Mouse (Mus musculus) embryonic facial prominence, embryonic 12.5 days (tissue): Measurements from ENCODE around the gene Nufip1. TPM values are rescaled to one million over a fixed set of nuclear protein-coding genes. Genes with fewer than 3 reads are reported as not detected.
"Not testable (repeated sequence)": the region's sequence is repeated elsewhere in the genome, so short reads cannot be mapped to it uniquely, and the experiment has no call there.

ENCODE experiments used
- ATAC-seq: fragments of 200-750 bp; cut with Nextera tagmentation; 2 replicates; pipeline ENCODE4 v1.8.0; 2017; ENCODE audit not compliant: insufficient number of reproducible peaks, insufficient read depth, low FRiP score, low TSS enrichment
- H3K27ac ChIP-seq: fragments of 300-500 bp; sonication (generic); 2 replicates; pipeline ENCODE4 v1.5.1; 2016; ENCODE audit warnings: mild to moderate bottlenecking
- H3K27me3 ChIP-seq: fragments of 300-500 bp; sonication (generic); 2 replicates; pipeline ENCODE4 v1.6.1; 2016; ENCODE audit warnings: mild to moderate bottlenecking, moderate library complexity
- H3K36me3 ChIP-seq: fragments of 300-500 bp; sonication (generic); 2 replicates; pipeline ENCODE4 v1.6.1; 2016; ENCODE audit warnings: mild to moderate bottlenecking
- H3K4me1 ChIP-seq: fragments of 300-500 bp; sonication (generic); 2 replicates; pipeline ENCODE4 v1.6.1; 2016
- H3K4me2 ChIP-seq: fragments of 300-500 bp; sonication (generic); replicated peaks from 2 replicates; pipeline ENCODE4 v1.6.1; 2016; ENCODE audit warnings: mild to moderate bottlenecking, moderate library complexity
- H3K4me3 ChIP-seq: fragments of 300-500 bp; sonication (generic); 2 replicates; pipeline ENCODE4 v1.5.1; 2016; ENCODE audit warnings: mild to moderate bottlenecking
- H3K9ac ChIP-seq: fragments of 300-500 bp; sonication (generic); 2 replicates; pipeline ENCODE4 v1.6.1; 2016; ENCODE audit warnings: mild to moderate bottlenecking, moderate library complexity
- H3K9me3 ChIP-seq: fragments of 300-500 bp; sonication (generic); 2 replicates; pipeline ENCODE4 v1.6.1; 2016; ENCODE audit warnings: mild to moderate bottlenecking, moderate library complexity
- WGBS: fragments of 180-500 bp; shearing (Covaris S2); methylation state at CpG from one replicate; pipeline ENCODE4 v1.1.7; 2016; 5-methylcytosine and 5-hydroxymethylcytosine counted together
- polyA plus RNA-seq: library from polyadenylated mRNA; unstranded; fragments of >200 nt; fragmentation: Nextera tagmentation; extraction: Ambion mirVana; gene quantifications from 2 replicates; pipeline ENCODE4 v1.2.1, GENCODE M21; 2016

Gene Nufip1
- polyA plus RNA-seq, 1 experiment from 2014 or later: 19.6 TPM

DNA sequence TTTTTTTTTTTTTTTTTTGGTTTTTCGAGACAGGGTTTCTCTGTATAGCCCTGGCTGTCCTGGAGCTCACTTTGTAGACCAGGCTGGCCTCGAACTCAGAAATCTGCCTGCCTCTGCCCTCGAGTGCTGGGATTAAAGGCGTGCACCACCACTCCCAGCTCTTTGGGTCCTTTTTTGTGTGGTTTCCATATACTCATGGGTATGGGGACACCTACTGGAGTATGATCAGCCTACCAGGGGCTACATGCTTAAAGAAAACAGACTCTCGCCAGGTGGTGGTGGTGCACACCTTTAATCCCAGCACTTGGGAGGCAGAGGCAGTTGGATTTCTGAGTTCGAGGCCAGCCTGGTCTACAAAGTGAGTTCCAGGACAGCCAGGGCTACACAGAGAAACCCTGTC lies 49.9 kb downstream of the Nufip1 start:
- not testable (repeated sequence) for H3K9me3 ChIP-seq, H3K36me3 ChIP-seq, H3K4me3 ChIP-seq, H3K4me2 ChIP-seq, ATAC-seq, H3K9ac ChIP-seq, H3K27ac ChIP-seq, H3K27me3 ChIP-seq
- peaks cover 11% of the 10 kb centered on the region; the same call in 1 of the 2 replicates for H3K4me1 ChIP-seq
- WGBS: 88% methylated on average over 6 of the region's 6 CpGs

DNA sequence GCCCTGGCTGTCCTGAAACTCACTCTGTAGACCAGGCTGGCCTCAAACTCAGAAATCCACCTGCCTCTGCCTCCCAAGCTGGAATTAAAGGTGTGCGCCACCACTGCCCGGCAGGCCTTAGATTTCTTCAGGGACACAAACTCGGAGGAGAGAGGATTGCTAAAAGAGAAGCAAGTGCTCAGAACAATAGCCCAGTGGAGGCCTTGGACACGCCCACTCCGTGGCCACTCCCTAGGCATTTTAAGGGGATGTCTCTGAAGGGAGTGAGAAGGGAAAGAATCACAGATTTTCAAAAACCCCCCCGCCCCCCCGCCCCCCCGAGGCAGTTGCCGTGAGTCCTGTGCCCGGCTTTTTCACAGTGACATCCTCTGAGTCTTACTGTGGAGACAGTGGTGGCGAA lies 53.5 kb downstream of the Nufip1 start:
- ATAC-seq: no peak
- 29% methylated on average over 11 of the region's 11 CpGs for WGBS
- Histone ChIP-seq H3K4me3 (no peak overlapping the region), H3K27ac (no peak overlapping the region), H3K27me3 (peaks cover 4% of the 10 kb centered on the region; the same call in 1 of the 2 replicates), H3K4me2 (peak overlapping the region; percentile 44; the same call in 1 of the 2 replicates), H3K9me3 (0 out of 2 replicates have a peak, but pooled peaks cover 3% of the 10 kb centered on the region), H3K9ac (no peak overlapping the region), H3K4me1 (0 out of 2 replicates have a peak, but pooled peaks cover 9% of the 10 kb centered on the region), H3K36me3 (no peaks in the 10 kb centered on the region)

DNA sequence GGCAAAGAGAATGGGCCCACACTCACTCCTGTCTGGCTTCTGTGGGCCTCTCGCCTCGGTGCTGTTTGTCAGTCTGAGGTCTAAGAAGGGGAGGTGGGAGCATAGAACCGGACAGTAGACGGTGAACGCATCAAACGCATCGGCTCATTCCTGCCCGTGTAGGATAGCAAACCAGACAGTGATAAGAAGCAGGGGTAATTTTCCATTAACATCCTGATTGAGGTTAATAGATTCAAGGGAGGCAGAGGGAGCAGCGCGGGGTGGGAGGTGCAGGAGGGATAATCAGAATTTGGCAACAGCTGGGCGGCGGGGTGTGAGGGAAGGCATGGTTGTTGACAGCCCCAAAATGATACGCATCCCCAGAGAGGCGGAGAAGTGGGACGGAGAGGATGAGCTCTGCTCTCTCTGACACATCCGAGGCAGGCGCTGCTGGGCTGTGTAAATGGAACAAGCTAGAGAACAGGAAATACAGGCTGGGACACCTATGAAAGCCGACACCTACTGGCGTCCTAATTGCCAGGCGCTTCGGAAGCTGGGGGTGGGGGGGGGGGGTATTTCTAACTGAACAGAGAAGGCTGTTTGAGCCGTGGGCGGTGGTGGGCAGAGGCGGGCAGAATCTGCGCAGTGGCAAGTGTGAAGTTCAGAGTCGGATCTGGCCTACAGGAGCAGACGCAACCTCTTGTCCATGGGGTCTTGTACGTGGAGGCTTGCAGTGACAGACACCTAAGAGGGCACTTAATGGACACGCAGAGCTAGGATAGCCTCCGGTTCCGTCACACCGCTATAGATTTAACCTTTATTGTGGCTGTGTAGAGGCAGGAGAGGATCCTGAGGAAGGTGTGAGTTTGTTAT lies 54.4 kb downstream of the Nufip1 start:
- peak; percentile 78; the same call in 1 of the 2 replicates for ATAC-seq
- Histone ChIP-seq H3K9me3 (0 out of 2 replicates have a peak, but pooled peaks cover 3% of the 10 kb centered on the region), H3K4me3 (0 out of 2 replicates have a peak overlapping the region, but pooled peaks have one; percentile 7), H3K36me3 (no peaks in the 10 kb centered on the region), H3K4me1 (0 out of 2 replicates have a peak, but pooled peaks cover 15% of the 10 kb centered on the region), H3K9ac (no peak overlapping the region), H3K27me3 (peaks cover 4% of the 10 kb centered on the region; the same call in 1 of the 2 replicates), H3K4me2 (peak overlapping the region; percentile 44), H3K27ac (no peak overlapping the region)
- WGBS: 17% methylated on average over 32 of the region's 32 CpGs

DNA sequence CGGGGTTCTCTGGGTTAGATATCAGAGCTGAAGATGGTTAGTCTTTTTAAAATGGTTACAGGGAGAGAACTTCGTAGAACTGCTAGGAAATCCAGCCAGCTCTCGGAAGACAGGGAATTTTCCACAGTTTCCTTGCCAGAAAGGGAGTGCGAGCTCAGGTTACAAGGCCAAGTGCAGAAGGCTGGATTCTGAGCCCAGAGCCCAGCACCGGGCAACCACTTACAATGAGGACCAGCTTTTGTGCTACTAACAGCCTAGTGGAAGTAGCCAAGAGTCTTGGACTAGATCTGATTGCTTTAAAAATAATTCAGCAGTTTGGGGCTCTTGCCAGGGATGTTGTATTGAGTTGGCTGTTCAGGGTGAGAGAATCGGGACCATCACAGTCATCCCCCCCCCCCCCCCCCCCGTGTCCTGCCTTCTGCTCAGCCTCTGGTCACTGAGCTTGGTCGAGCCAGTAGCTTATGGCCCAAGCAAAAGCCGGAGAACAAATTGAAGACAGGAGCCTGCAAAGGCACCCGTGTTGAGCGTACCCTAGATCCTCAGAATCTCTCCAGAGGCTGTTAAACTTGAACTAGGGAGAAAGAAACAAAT lies 59.3 kb downstream of the Nufip1 start:
- no peaks in the 10 kb centered on the region for H3K9me3 ChIP-seq
- H3K9ac ChIP-seq: no peak overlapping the region
- 44% methylated on average over 10 of the region's 11 CpGs for WGBS
- no peak overlapping the region for H3K4me3 ChIP-seq
- peaks cover 4% of the 10 kb centered on the region; the same call in 1 of the 2 replicates for H3K27me3 ChIP-seq
- no peaks in the 10 kb centered on the region for H3K36me3 ChIP-seq
- no peak for ATAC-seq
- H3K4me1 ChIP-seq: 0 out of 2 replicates have a peak, but pooled peaks cover 12% of the 10 kb centered on the region
- no peak overlapping the region for H3K4me2 ChIP-seq
- peak overlapping the region; percentile 23; the same call in 1 of the 2 replicates for H3K27ac ChIP-seq

DNA sequence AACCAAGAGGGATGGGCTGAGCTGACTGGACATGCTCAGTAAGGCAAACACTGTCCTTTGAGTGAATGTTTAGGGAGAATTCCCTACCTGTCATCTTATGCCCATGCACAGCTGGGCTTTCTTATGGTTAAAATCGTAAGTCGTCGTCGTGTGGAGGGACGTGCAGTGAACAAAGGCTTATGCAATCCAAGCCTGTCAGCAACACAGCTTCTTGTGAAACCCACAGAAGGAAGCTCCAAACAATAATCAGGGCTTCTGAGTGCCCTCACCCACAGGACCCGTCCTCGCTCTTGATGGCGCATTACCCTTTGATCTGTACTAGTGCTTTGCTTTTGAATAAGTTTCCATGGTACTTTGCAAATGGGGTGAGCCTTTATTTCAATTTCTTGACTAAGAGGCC lies 60.6 kb downstream of the Nufip1 start:
- Histone ChIP-seq H3K9me3 (no peaks in the 10 kb centered on the region), H3K4me1 (0 out of 2 replicates have a peak, but pooled peaks cover 6% of the 10 kb centered on the region), H3K27ac (no peak overlapping the region), H3K9ac (no peak overlapping the region), H3K4me3 (no peak overlapping the region), H3K4me2 (no peak overlapping the region), H3K27me3 (no peaks in the 10 kb centered on the region), H3K36me3 (no peaks in the 10 kb centered on the region)
- no peak for ATAC-seq
- 79% methylated on average over 8 of the region's 8 CpGs for WGBS

DNA sequence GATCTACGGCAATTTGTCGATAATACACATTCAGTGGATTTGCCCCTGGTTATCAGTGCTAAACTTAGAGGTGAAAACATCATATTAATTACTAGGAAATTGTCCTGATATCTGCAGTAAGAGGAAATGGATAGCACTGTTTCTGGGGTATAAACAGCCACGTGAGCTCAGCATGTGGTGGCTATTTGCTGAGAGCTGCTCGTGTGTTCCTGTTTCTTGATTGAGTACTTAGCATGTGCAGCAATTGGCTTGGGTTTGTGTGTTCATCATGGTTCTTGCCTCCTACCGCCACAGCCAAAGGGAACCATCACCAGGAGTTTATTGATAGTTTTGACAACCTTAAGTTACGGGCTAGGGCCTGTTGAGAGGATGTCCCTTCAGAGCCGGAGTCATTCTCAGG lies 63.6 kb downstream of the Nufip1 start:
- no peak for ATAC-seq
- Histone ChIP-seq H3K4me2 (no peak overlapping the region), H3K27ac (no peak overlapping the region), H3K27me3 (no peaks in the 10 kb centered on the region), H3K36me3 (no peaks in the 10 kb centered on the region), H3K4me3 (no peak overlapping the region), H3K9ac (no peak overlapping the region), H3K4me1 (0 out of 2 replicates have a peak, but pooled peaks cover 6% of the 10 kb centered on the region), H3K9me3 (no peaks in the 10 kb centered on the region)
- WGBS: 82% methylated on average over 7 of the region's 7 CpGs

DNA sequence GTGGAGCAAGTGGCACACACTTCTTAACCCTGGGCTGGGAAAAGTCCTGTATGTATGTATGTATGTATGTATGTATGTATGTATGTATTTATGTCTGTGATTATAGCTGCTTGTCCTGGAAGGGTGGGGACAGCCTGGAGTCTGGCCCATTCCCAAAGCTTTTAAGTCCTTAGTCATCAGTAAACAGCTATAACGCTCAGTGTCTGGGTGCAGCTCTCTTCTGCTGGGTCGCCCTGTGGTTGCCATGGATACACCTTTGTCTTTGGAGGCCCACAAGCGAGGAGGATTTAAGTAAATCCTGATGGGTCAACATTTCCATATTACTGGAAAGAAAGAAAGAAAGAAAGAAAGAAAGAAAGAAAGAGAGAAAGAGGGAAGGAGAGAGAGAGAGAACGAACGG lies 65.1 kb downstream of the Nufip1 start:
- no peaks in the 10 kb centered on the region for H3K27me3 ChIP-seq
- no peak overlapping the region for H3K9ac ChIP-seq
- no peak overlapping the region for H3K27ac ChIP-seq
- no peaks in the 10 kb centered on the region for H3K9me3 ChIP-seq
- ATAC-seq: no peak
- no peaks in the 10 kb centered on the region for H3K4me1 ChIP-seq
- WGBS: 28% methylated on average over 5 of the region's 5 CpGs
- H3K36me3 ChIP-seq: no peaks in the 10 kb centered on the region
- no peak overlapping the region for H3K4me3 ChIP-seq
- no peak overlapping the region for H3K4me2 ChIP-seq

DNA sequence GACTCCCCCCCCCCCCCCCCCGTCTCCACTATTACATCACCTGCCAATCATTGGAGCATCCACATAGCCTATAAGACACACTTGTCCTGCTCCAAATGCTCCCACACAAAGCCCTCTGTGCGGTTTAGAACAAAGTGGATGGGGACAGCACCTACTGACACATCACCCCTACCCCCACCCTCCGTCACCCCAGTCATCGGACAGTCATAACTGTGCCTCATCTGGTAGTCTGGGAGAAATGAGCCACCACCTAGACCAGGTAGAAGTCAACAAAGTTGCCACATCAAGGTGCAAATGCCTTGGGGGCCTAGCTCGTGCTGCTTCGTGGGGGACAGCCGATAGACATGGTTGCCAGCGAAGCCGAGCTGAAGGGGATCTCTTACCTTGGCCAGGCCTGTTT lies 66.5 kb downstream of the Nufip1 start:
- no peak overlapping the region for H3K27ac ChIP-seq
- no peak overlapping the region for H3K9ac ChIP-seq
- H3K27me3 ChIP-seq: no peaks in the 10 kb centered on the region
- no peak overlapping the region for H3K4me2 ChIP-seq
- H3K4me3 ChIP-seq: no peak overlapping the region
- 91% methylated on average over 9 of the region's 9 CpGs for WGBS
- H3K4me1 ChIP-seq: no peaks in the 10 kb centered on the region
- H3K36me3 ChIP-seq: no peaks in the 10 kb centered on the region
- no peaks in the 10 kb centered on the region for H3K9me3 ChIP-seq
- no peak for ATAC-seq

DNA sequence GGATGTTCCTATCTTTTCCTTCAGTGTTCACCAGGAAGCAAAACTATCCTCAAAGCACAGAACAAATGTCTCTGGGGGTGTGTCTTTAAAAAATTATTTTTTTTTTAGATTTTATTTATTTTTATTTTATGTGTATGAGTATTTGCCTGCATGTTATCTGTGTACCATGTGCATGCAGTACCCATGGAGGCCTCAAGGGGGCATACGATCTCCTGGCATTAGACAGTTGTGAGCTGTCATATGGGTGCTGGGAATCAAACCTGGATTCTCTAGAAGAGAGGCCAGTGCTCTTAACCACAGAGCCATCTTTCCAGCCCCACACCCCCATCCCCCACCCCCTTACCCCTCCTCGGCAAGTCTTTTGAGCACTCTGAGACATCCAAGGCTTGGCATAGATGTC lies 67.8 kb downstream of the Nufip1 start:
- ATAC-seq: no peak
- Histone ChIP-seq H3K9ac (no peak overlapping the region), H3K4me3 (no peak overlapping the region), H3K27me3 (no peaks in the 10 kb centered on the region), H3K4me1 (no peaks in the 10 kb centered on the region), H3K36me3 (no peaks in the 10 kb centered on the region), H3K9me3 (no peaks in the 10 kb centered on the region), H3K27ac (no peak overlapping the region), H3K4me2 (no peak overlapping the region)
- 80% methylated on average over 2 of the region's 2 CpGs for WGBS

DNA sequence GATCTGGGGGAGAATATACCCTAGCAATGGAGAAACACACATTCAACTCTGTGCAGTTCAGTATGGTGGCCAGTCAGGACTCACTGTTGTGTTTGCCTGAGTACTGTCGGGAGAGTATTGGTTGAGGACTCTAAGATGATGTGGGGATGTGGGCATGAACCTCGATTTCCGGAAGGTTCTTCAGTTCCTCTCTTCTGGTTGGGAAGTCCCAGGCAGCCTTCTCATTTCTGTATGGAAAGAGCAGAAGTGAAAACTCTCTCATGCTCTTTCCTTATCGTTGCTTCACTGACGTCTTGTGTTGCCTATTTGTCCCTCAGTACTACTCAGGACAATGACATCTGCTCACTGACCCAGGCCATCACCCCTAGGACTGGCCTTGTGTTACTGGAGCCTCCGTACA lies 68.7 kb downstream of the Nufip1 start:
- H3K27ac ChIP-seq: no peak overlapping the region
- no peaks in the 10 kb centered on the region for H3K4me1 ChIP-seq
- no peaks in the 10 kb centered on the region for H3K9me3 ChIP-seq
- no peak for ATAC-seq
- H3K9ac ChIP-seq: no peak overlapping the region
- H3K36me3 ChIP-seq: no peaks in the 10 kb centered on the region
- H3K4me3 ChIP-seq: no peak overlapping the region
- 85% methylated on average over 6 of the region's 6 CpGs for WGBS
- no peak overlapping the region for H3K4me2 ChIP-seq
- H3K27me3 ChIP-seq: no peaks in the 10 kb centered on the region

DNA sequence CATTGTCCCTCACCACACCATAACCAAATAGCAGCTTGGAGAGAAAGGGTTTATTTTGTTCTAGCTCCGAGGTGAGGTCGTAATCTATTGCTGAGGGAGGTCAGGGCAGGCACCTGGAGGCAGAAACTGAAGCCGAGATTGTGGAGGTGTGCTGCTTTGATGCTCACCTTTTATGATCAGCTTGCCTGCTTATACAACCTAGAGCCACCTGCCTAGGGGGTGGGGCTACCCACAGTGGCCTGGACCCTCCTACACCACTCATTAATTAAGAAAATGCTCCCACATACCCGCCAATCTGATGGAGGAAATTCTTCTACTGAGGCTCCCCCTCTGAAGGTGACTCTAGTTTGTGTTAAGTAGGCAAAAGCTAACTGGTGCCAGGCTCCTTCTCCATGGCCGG lies 74.7 kb downstream of the Nufip1 start:
- Histone ChIP-seq H3K9ac (no peak overlapping the region), H3K27ac (no peak overlapping the region), H3K4me2 (no peak overlapping the region), H3K27me3 (no peaks in the 10 kb centered on the region), H3K4me3 (no peak overlapping the region), H3K36me3 (no peaks in the 10 kb centered on the region), H3K9me3 (no peaks in the 10 kb centered on the region), H3K4me1 (peaks cover 4% of the 10 kb centered on the region; the same call in 1 of the 2 replicates)
- WGBS: 68% methylated on average over 5 of the region's 5 CpGs
- no peak for ATAC-seq

DNA sequence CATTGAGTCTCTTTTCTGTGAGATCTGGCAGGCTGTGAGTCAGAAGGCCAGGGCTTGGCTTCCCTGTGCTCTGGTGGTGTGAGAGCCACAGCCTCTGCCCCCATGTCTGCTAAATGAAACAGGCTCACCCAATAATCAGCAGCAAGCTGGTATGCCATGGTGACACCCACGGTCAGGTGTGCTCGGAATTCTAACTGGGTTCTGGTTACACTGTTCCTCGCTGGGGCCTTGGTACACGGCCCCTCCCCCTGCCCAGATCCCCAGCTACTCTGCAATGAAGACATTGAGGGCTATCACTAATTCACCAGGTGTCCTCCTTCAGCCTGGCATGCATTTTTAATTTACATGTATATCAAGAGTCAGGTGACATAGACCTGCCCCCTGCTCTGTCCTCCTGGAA lies 75.6 kb downstream of the Nufip1 start:
- no peak overlapping the region for H3K4me2 ChIP-seq
- WGBS: 51% methylated on average over 4 of the region's 4 CpGs
- no peak overlapping the region for H3K9ac ChIP-seq
- ATAC-seq: no peak
- no peaks in the 10 kb centered on the region for H3K9me3 ChIP-seq
- no peaks in the 10 kb centered on the region for H3K36me3 ChIP-seq
- no peaks in the 10 kb centered on the region for H3K27me3 ChIP-seq
- H3K4me3 ChIP-seq: no peak overlapping the region
- H3K4me1 ChIP-seq: peaks cover 4% of the 10 kb centered on the region; the same call in 1 of the 2 replicates
- no peak overlapping the region for H3K27ac ChIP-seq
